Mouse (Mus musculus) erythroblast, embryonic 14.5 days (primary cell): ENCODE results near the gene Rab5c.

Source experiments
- GATA1 ChIP-seq: IDR thresholded peaks from 2 replicates; pipeline ENCODE4 v1.6.1; 2012; ENCODE audit warnings: low read length, inconsistent platforms, mixed read lengths
- TAL1 ChIP-seq: IDR thresholded peaks from 3 replicates; pipeline ENCODE4 v1.6.1; 2012; ENCODE audit warnings: low read length, inconsistent platforms, mixed read lengths

GRCm38 (mm10) chr11:100738749-100739148, 734 bp upstream of the Rab5c start:
- TF ChIP-seq GATA1 (no peak), TAL1 (no peak)
